Comparison of ENCODE assay signal across 13 mouse cellular contexts in the genomic region with DNA sequence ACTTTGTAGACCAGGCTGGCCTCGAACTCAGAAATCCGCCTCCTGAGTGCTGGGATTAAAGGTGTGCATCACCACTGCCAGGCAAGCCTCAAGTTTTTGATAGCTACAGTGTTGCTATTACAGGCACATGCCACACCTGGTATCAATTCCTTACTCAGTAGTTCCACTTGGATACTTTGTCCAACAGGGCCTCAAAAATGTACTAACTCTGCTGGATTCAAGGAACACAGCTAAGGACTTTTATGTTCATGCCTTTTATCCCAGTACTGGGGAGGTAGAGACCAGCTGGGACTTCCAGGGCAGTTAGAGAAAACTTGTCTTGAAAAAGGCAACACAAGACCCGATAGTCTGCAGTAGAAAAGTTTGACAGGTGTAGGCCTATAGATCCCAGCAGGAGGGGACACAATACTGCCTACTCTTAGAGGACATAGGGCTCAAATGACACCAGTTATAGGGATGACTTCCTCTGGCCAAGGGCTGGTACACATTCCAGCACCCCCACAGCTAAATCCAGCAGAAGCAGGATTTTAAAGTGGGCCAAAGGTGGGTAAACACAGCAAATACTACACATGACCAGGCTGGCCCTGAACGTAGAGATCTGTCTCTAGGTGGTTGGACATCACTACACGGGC. TPM values are rescaled to one million over a fixed set of nuclear protein-coding genes. Genes with fewer than 3 reads are reported as not detected.
A peak's percentile ranks its signal among the peaks of the same experiment; 100 is the strongest.
DNase-seq lines count a peak whose midpoint lies in the region; ATAC-seq and TF ChIP-seq lines count a peak whose summit lies in the region.
"Had no signal": no experiment of that assay in that cellular context is flagged by ENCODE, and none has a peak within 500 bp of the region (broad histone marks: within the 10 kb centered on the region; RNA-seq: fewer than 3 reads in every experiment).

No protein-coding gene starts in this region.

- 60% methylated on average over 5 of the region's 5 CpGs for WGBS in hindbrain, postnatal 0 days
- WGBS in hindbrain, embryonic 13.5 days, result 62% methylated on average over 5 of the region's 5 CpGs
- 63% methylated on average over 5 of the region's 5 CpGs for WGBS in limb, embryonic 14.5 days
- 58% methylated on average over 5 of the region's 5 CpGs for WGBS in forebrain, embryonic 11.5 days

- H3K36me3 ChIP-seq in hindbrain, postnatal 0 days (ENCODE audit: insufficient read depth, low read length), result peaks cover 29% of the 10 kb centered on the region
- peaks cover 59% of the 10 kb centered on the region for H3K36me3 ChIP-seq in hindbrain, embryonic 13.5 days
- H3K36me3 ChIP-seq in testis, adult 2 months (ENCODE audit: control insufficient read depth, insufficient read depth, low read length), result no peaks in the 10 kb centered on the region; the same call in 1 of the 2 replicates
- peaks cover 48% of the 10 kb centered on the region for H3K36me3 ChIP-seq in limb, embryonic 14.5 days (ENCODE audit: control insufficient read depth, insufficient read depth, low read length)
- peaks cover 17% of the 10 kb centered on the region for H3K36me3 ChIP-seq in forebrain, embryonic 11.5 days (ENCODE audit: control insufficient read depth, insufficient read depth, low read length)

- no peak for DNase-seq in hindbrain, postnatal 0 days (ENCODE audit: low spot score)
- no peak for DNase-seq in testis, postnatal 10 days (ENCODE audit: low spot score)
- no peak for DNase-seq in limb, embryonic 14.5 days (ENCODE audit: low spot score)
- DNase-seq in ovary, postnatal 14 days (ENCODE audit: low spot score), result no peak
- no peak for DNase-seq in layer of hippocampus, adult 18-20 months (ENCODE audit: low spot score in 2 of 2)
- DNase-seq in forebrain, embryonic 11.5 days (ENCODE audit: low spot score), result no peak
- DNase-seq: gastrocnemius, postnatal 14 days had no signal

- no peaks in the 10 kb centered on the region for H3K9me3 ChIP-seq in hindbrain, postnatal 0 days (ENCODE audit: low read length)
- H3K9me3 ChIP-seq in hindbrain, embryonic 13.5 days, result no peaks in the 10 kb centered on the region
- no peaks in the 10 kb centered on the region for H3K9me3 ChIP-seq in limb, embryonic 14.5 days (ENCODE audit: control insufficient read depth, low read length)
- H3K9me3 ChIP-seq in forebrain, embryonic 11.5 days (ENCODE audit: control insufficient read depth, low read length), result no peaks in the 10 kb centered on the region
- H3K9me3 ChIP-seq: forebrain, embryonic 15.5 days had no signal

- TF ChIP-seq CTCF in hindbrain, postnatal 0 days (IDR thresholded peaks at IDR 0.05; ENCODE audit: low read depth), result no peak
- no peak for TF ChIP-seq CTCF in testis, adult 2 months (IDR thresholded peaks at IDR 0.05; ENCODE audit: control insufficient read depth, insufficient read depth, insufficient replicate concordance, low read depth, low read length)

- no peaks in the 10 kb centered on the region for H3K27me3 ChIP-seq in hindbrain, postnatal 0 days (ENCODE audit: insufficient read depth, low read length)
- H3K27me3 ChIP-seq in hindbrain, embryonic 13.5 days, result no peaks in the 10 kb centered on the region
- H3K27me3 ChIP-seq in testis, adult 2 months (ENCODE audit: control insufficient read depth, insufficient read depth, low read length), result no peaks in the 10 kb centered on the region
- no peaks in the 10 kb centered on the region for H3K27me3 ChIP-seq in limb, embryonic 14.5 days (ENCODE audit: control insufficient read depth, insufficient read depth, low read length)
- H3K27me3 ChIP-seq in forebrain, embryonic 11.5 days (ENCODE audit: control insufficient read depth, insufficient read depth, low read length), result no peaks in the 10 kb centered on the region
- H3K27me3 ChIP-seq: forebrain, embryonic 15.5 days had no signal

- H3K4me2 ChIP-seq in hindbrain, postnatal 0 days (ENCODE audit: low read depth, low read length), result no peak overlapping the region
- no peak overlapping the region for H3K4me2 ChIP-seq in hindbrain, embryonic 13.5 days
- H3K4me2 ChIP-seq in limb, embryonic 14.5 days (replicated peaks; ENCODE audit: low read depth, low read length, severe bottlenecking), result no peak overlapping the region
- no peak overlapping the region for H3K4me2 ChIP-seq in forebrain, embryonic 11.5 days (ENCODE audit: low read depth, low read length, severe bottlenecking)
- H3K4me2 ChIP-seq: forebrain, embryonic 15.5 days had no signal

- peak; percentile 29; the same call in 1 of the 2 replicates for ATAC-seq in hindbrain, postnatal 0 days
- ATAC-seq in hindbrain, embryonic 13.5 days (ENCODE audit: low FRiP score), result no peak
- ATAC-seq in limb, embryonic 14.5 days (ENCODE audit: low FRiP score, low read depth), result 0 out of 2 replicates have a peak, but pooled peaks have one; percentile 12
- no peak for ATAC-seq in forebrain, embryonic 11.5 days (replicated peaks; ENCODE audit: low FRiP score)
- ATAC-seq: forebrain, embryonic 15.5 days had no signal

- no peak for TF ChIP-seq POLR2A in testis, adult 2 months (IDR thresholded peaks at IDR 0.05; ENCODE audit: control insufficient read depth, low read depth, low read length)
- no peak for TF ChIP-seq POLR2A in limb, embryonic 14.5 days (IDR thresholded peaks at IDR 0.05; ENCODE audit: borderline replicate concordance, extremely low read depth, insufficient read depth, insufficient read length)

- no peak overlapping the region for H3K27ac ChIP-seq in hindbrain, postnatal 0 days
- no peak overlapping the region for H3K27ac ChIP-seq in hindbrain, embryonic 13.5 days
- peak overlapping the region; percentile 54 for H3K27ac ChIP-seq in testis, adult 2 months (ENCODE audit: control insufficient read depth, insufficient read depth, low read depth, low read length)
- H3K27ac ChIP-seq in limb, embryonic 14.5 days (replicated peaks; ENCODE audit: low read depth, low read length), result no peak overlapping the region
- no peak overlapping the region for H3K27ac ChIP-seq in forebrain, embryonic 11.5 days (ENCODE audit: low read depth, low read length)
- H3K27ac ChIP-seq: forebrain, embryonic 15.5 days; left cerebral cortex, adult 2 months had no signal

- H3K4me1 ChIP-seq in hindbrain, postnatal 0 days (ENCODE audit: insufficient read depth, low read length), result peaks cover 7% of the 10 kb centered on the region; the same call in 1 of the 2 replicates
- peaks cover 22% of the 10 kb centered on the region for H3K4me1 ChIP-seq in hindbrain, embryonic 13.5 days (replicated peaks)
- H3K4me1 ChIP-seq in testis, adult 2 months (ENCODE audit: control insufficient read depth, insufficient read depth, low read length), result peaks cover 3% of the 10 kb centered on the region
- peaks cover 8% of the 10 kb centered on the region for H3K4me1 ChIP-seq in limb, embryonic 14.5 days (ENCODE audit: control insufficient read depth, insufficient read depth, low read length)
- H3K4me1 ChIP-seq in forebrain, embryonic 11.5 days (replicated peaks; ENCODE audit: control insufficient read depth, insufficient read depth, low read length), result peaks cover 7% of the 10 kb centered on the region; the same call in 1 of the 2 replicates

- H3K9ac ChIP-seq in hindbrain, postnatal 0 days (replicated peaks; ENCODE audit: low read length), result no peak overlapping the region
- H3K9ac ChIP-seq in hindbrain, embryonic 13.5 days, result no peak overlapping the region
- H3K9ac ChIP-seq in limb, embryonic 14.5 days (ENCODE audit: low read depth, low read length, severe bottlenecking), result no peak overlapping the region
- no peak overlapping the region for H3K9ac ChIP-seq in forebrain, embryonic 11.5 days (ENCODE audit: low read length)
- H3K9ac ChIP-seq: forebrain, embryonic 15.5 days had no signal

- no peak overlapping the region for H3K4me3 ChIP-seq in hindbrain, postnatal 0 days (ENCODE audit: low read length)
- H3K4me3 ChIP-seq in hindbrain, embryonic 13.5 days, result no peak overlapping the region
- peak overlapping the region; percentile 92 for H3K4me3 ChIP-seq in testis, adult 2 months (ENCODE audit: control insufficient read depth, low read depth, low read length)
- H3K4me3 ChIP-seq in limb, embryonic 14.5 days (replicated peaks; ENCODE audit: low read length), result no peak overlapping the region
- no peak overlapping the region for H3K4me3 ChIP-seq in forebrain, embryonic 11.5 days (ENCODE audit: low read depth, low read length)
- H3K4me3 ChIP-seq: forebrain, embryonic 15.5 days; left cerebral cortex, adult 2 months had no signal

RNA-seq across cellular contexts. Expression of gene 1700001P01Rik, which starts 0.9 kb away (rescaled TPM):
- total RNA-seq in hindbrain, postnatal 0 days (2014; rRNA removed), result not detected in 2 replicates
- not detected in 2 replicates for polyA plus RNA-seq in hindbrain, postnatal 0 days (2015; fragmentation: Nextera tagmentation; extraction: Ambion mirVana)
- polyA plus RNA-seq in hindbrain, embryonic 13.5 days (2015; fragmentation: Nextera tagmentation; extraction: Ambion mirVana), result 0.68 and 0.79 TPM in 2 replicates
- 174 and 181 TPM in 2 replicates for polyA plus RNA-seq in testis, adult 2 months (2012; rRNA removed)
- polyA plus RNA-seq in limb, embryonic 14.5 days (2012; rRNA removed), result 0.34 TPM in 1 of 2 replicates, not detected in the other
- polyA plus RNA-seq in limb, embryonic 14.5 days (2014; fragmentation: Nextera tagmentation; extraction: Ambion mirVana), result 0.35 TPM in 1 of 2 replicates, not detected in the other
- 1 to 10 TPM; 1.1 to 1.2 TPM for total RNA-seq in layer of hippocampus, adult 18-20 months (2021)
- polyA plus RNA-seq in forebrain, embryonic 11.5 days (2014; fragmentation: Nextera tagmentation; extraction: Ambion mirVana), result 0.44 TPM in 1 of 2 replicates, not detected in the other
- total RNA-seq: common myeloid progenitor, adult 5-6 weeks; gastrocnemius, postnatal 14 days had no signal
- polyA plus RNA-seq: heart, postnatal 0 days had no signal

RNA-seq across cellular contexts. Expression of gene Rpl23, which starts 5.6 kb away (rescaled TPM):
- 124 and 141 TPM in 2 replicates for total RNA-seq in hindbrain, postnatal 0 days (2014; rRNA removed)
- polyA plus RNA-seq in hindbrain, postnatal 0 days (2015; fragmentation: Nextera tagmentation; extraction: Ambion mirVana), result 351 and 362 TPM in 2 replicates
- 369 and 380 TPM in 2 replicates for polyA plus RNA-seq in hindbrain, embryonic 13.5 days (2015; fragmentation: Nextera tagmentation; extraction: Ambion mirVana)
- polyA plus RNA-seq in testis, adult 2 months (2012; rRNA removed), result 120 and 126 TPM in 2 replicates
- 456 and 903 TPM in 2 replicates for polyA plus RNA-seq in limb, embryonic 14.5 days (2012; rRNA removed)
- 730 and 764 TPM in 2 replicates for polyA plus RNA-seq in limb, embryonic 14.5 days (2014; fragmentation: Nextera tagmentation; extraction: Ambion mirVana)
- total RNA-seq in layer of hippocampus, adult 18-20 months (2021), result 100 to 1,000 TPM; 367 to 379 TPM
- 400 and 454 TPM in 2 replicates for polyA plus RNA-seq in forebrain, embryonic 11.5 days (2014; fragmentation: Nextera tagmentation; extraction: Ambion mirVana)

RNA-seq across cellular contexts. Expression of gene Cwc25, which starts 10.3 kb away (rescaled TPM):
- 13.3 and 14.2 TPM in 2 replicates for total RNA-seq in hindbrain, postnatal 0 days (2014; rRNA removed)
- polyA plus RNA-seq in hindbrain, postnatal 0 days (2015; fragmentation: Nextera tagmentation; extraction: Ambion mirVana), result 11.9 and 12.9 TPM in 2 replicates
- polyA plus RNA-seq in hindbrain, embryonic 13.5 days (2015; fragmentation: Nextera tagmentation; extraction: Ambion mirVana), result 17.6 and 18.3 TPM in 2 replicates
- 5.6 and 6.3 TPM in 2 replicates for polyA plus RNA-seq in testis, adult 2 months (2012; rRNA removed)
- polyA plus RNA-seq in limb, embryonic 14.5 days (2012; rRNA removed), result 20.6 and 22.0 TPM in 2 replicates
- 11.6 and 11.7 TPM in 2 replicates for polyA plus RNA-seq in limb, embryonic 14.5 days (2014; fragmentation: Nextera tagmentation; extraction: Ambion mirVana)
- 10 to 100 TPM; 18.6 to 23.2 TPM for total RNA-seq in layer of hippocampus, adult 18-20 months (2021)
- polyA plus RNA-seq in forebrain, embryonic 11.5 days (2014; fragmentation: Nextera tagmentation; extraction: Ambion mirVana), result 16.3 and 19.5 TPM in 2 replicates

RNA-seq across cellular contexts. Expression of gene Lasp1, which starts 22.2 kb away (rescaled TPM):
- 177 and 187 TPM in 2 replicates for total RNA-seq in hindbrain, postnatal 0 days (2014; rRNA removed)
- 121 and 137 TPM in 2 replicates for polyA plus RNA-seq in hindbrain, postnatal 0 days (2015; fragmentation: Nextera tagmentation; extraction: Ambion mirVana)
- 131 and 137 TPM in 2 replicates for polyA plus RNA-seq in hindbrain, embryonic 13.5 days (2015; fragmentation: Nextera tagmentation; extraction: Ambion mirVana)
- 21.4 and 23.1 TPM in 2 replicates for polyA plus RNA-seq in testis, adult 2 months (2012; rRNA removed)
- polyA plus RNA-seq in limb, embryonic 14.5 days (2012; rRNA removed), result 105 and 120 TPM in 2 replicates
- polyA plus RNA-seq in limb, embryonic 14.5 days (2014; fragmentation: Nextera tagmentation; extraction: Ambion mirVana), result 95.7 and 103 TPM in 2 replicates
- total RNA-seq in layer of hippocampus, adult 18-20 months (2021), result 100 to 1,000 TPM; 107 to 110 TPM
- 77.6 and 77.8 TPM in 2 replicates for polyA plus RNA-seq in forebrain, embryonic 11.5 days (2014; fragmentation: Nextera tagmentation; extraction: Ambion mirVana)

RNA-seq across cellular contexts. Expression of gene Pip4k2b, which starts 32.1 kb away (rescaled TPM):
- 127 TPM in 2 replicates for total RNA-seq in hindbrain, postnatal 0 days (2014; rRNA removed)
- 4.3 and 5.1 TPM in 2 replicates for polyA plus RNA-seq in hindbrain, postnatal 0 days (2015; fragmentation: Nextera tagmentation; extraction: Ambion mirVana)
- polyA plus RNA-seq in hindbrain, embryonic 13.5 days (2015; fragmentation: Nextera tagmentation; extraction: Ambion mirVana), result 4.3 and 4.7 TPM in 2 replicates
- polyA plus RNA-seq in testis, adult 2 months (2012; rRNA removed), result 2.5 TPM in 2 replicates
- 34.4 and 37.4 TPM in 2 replicates for polyA plus RNA-seq in limb, embryonic 14.5 days (2012; rRNA removed)
- 2.2 and 2.3 TPM in 2 replicates for polyA plus RNA-seq in limb, embryonic 14.5 days (2014; fragmentation: Nextera tagmentation; extraction: Ambion mirVana)
- total RNA-seq in layer of hippocampus, adult 18-20 months (2021), result 100 to 1,000 TPM; 114 to 115 TPM
- 1.8 and 1.9 TPM in 2 replicates for polyA plus RNA-seq in forebrain, embryonic 11.5 days (2014; fragmentation: Nextera tagmentation; extraction: Ambion mirVana)

Comparison
In these comparisons a context has a peak if more than half of its experiments do, and no peak if none do; other contexts are left out.
1. ATAC-seq: peak in hindbrain, postnatal 0 days (single experiment) and limb, embryonic 14.5 days (single experiment); none in hindbrain, embryonic 13.5 days (single experiment) and forebrain, embryonic 11.5 days (single experiment).
2. RNA of gene 1700001P01Rik, which starts 0.9 kb away (polyA plus RNA-seq): 174 to 181 TPM in testis, adult 2 months; 0.68 to 0.79 TPM in hindbrain, embryonic 13.5 days, 0.44 TPM in forebrain, embryonic 11.5 days, 0.34 to 0.35 TPM in limb, embryonic 14.5 days and not detected in hindbrain, postnatal 0 days; every median in the first group is over 10 times any median in the second.